Comparison of ENCODE assay signal across 8 mouse cellular contexts in the genomic region with DNA sequence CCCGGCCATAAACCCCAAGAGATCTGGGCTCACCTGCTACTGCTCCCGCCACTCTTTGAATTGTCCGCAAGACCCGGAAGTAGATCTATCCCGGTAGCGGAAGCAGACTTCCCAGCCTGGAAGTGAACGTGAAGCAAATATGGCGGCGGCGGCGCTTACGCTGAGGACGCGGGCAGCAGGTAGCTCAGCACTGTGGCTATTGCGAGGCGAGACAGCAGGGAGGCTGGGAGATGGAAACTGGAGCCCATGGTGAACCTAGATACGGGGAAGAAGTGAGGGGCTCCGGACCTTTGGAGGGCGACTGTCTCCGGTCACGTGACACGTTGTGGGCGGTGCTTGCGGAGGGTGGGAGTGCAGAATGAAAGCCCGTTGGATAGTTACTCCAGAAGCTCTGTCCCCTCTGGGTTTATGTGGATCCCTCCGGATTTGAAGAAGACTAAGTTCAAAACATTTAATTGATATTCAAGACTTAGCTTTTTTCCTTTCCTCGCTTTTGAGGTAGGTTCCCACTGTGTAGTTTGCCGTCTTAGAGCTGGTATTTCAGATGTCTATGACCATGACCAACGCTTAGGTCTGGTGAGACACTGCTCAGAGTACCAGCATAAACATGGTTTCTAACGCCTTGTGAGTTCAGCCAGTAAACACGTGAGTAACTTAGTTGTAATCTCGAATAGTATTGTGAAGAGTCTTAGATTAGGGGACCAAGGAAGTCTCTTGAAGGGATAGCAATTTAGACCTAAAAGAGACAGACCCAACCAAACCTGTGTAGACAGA. TPM values are rescaled to one million over a fixed set of nuclear protein-coding genes. Genes with fewer than 3 reads are reported as not detected.
A peak's percentile ranks its signal among the peaks of the same experiment; 100 is the strongest.
DNase-seq lines count a peak whose midpoint lies in the region; ATAC-seq lines count a peak whose summit lies in the region.

TSS of gene Mrpl27 (plus strand) at position 105 of the 774 bp plus-strand sequence.
TSS of gene Eme1 (minus strand) at position 302 of the 774 bp plus-strand sequence.

- peak within 1 kb of the TSS; percentile 74 for H3K9ac ChIP-seq in hindbrain, embryonic 15.5 days

- DNase-seq in T-cell, adult 2 months (ENCODE audit: low spot score), result peak; percentile 82
- DNase-seq in cerebellum, postnatal 25 days, result peak; percentile 89 to 90
- peak; percentile 86 to 90 for DNase-seq in frontal cortex, postnatal 36 days (ENCODE audit: low spot score in 2 of 2)
- peak; percentile 73 for DNase-seq in left cerebral cortex, adult 11 months (ENCODE audit: low spot score)
- DNase-seq in lung, postnatal 36 days, result peak; percentile 92
- DNase-seq in retina, embryonic 14.5 days (ENCODE audit: low spot score), result peak; percentile 84
- peak; percentile 84 to 89 for DNase-seq in thymus, postnatal 36 days

- peak within 1 kb of the TSS; percentile 86 for H3K4me3 ChIP-seq in hindbrain, embryonic 15.5 days

- peaks cover 4% of the 10 kb centered on the region; the same call in 1 of the 2 replicates for H3K36me3 ChIP-seq in hindbrain, embryonic 15.5 days

- peak within 1 kb of the TSS; percentile 99 for H3K27ac ChIP-seq in hindbrain, embryonic 15.5 days (replicated peaks)

- H3K27me3 ChIP-seq in hindbrain, embryonic 15.5 days, result no peaks in the 10 kb centered on the region

- ATAC-seq in hindbrain, embryonic 15.5 days (ENCODE audit: low FRiP score, low read depth), result peak; percentile 94

- WGBS in hindbrain, embryonic 15.5 days, result under 1% methylated on average over 32 of the region's 32 CpGs

- H3K4me2 ChIP-seq in hindbrain, embryonic 15.5 days, result peak within 1 kb of the TSS; percentile 80

- peaks cover 18% of the 10 kb centered on the region for H3K4me1 ChIP-seq in hindbrain, embryonic 15.5 days (replicated peaks)

- H3K9me3 ChIP-seq in hindbrain, embryonic 15.5 days, result no peaks in the 10 kb centered on the region

RNA-seq across cellular contexts. Expression of gene Mrpl27, which starts in this region (rescaled TPM):
- polyA plus RNA-seq in hindbrain, embryonic 15.5 days (2015; fragmentation: Nextera tagmentation; extraction: Ambion mirVana), result 139 and 155 TPM in 2 replicates

RNA-seq across cellular contexts. Expression of gene Eme1, which starts in this region (rescaled TPM):
- polyA plus RNA-seq in hindbrain, embryonic 15.5 days (2015; fragmentation: Nextera tagmentation; extraction: Ambion mirVana), result 4.0 and 5.8 TPM in 2 replicates

Comparison
In these comparisons a context has a peak if more than half of its experiments do, and no peak if none do; other contexts are left out.
1. Peak in every context shown above with its lines: DNase-seq, ATAC-seq, H3K4me3 ChIP-seq and H3K27ac ChIP-seq.